Mouse (Mus musculus) midbrain, postnatal 0 days (tissue): Measurements from ENCODE around the gene Tpst1. TPM values are rescaled to one million over a fixed set of nuclear protein-coding genes. Genes with fewer than 3 reads are reported as not detected.

ENCODE experiments used
- ATAC-seq: fragments of 200-750 bp; cut with Nextera tagmentation; 2 replicates; pipeline ENCODE4 v1.8.0; 2017; ENCODE audit warnings: moderate number of reproducible peaks, mild to moderate bottlenecking, moderate TSS enrichment, moderate library complexity; ENCODE audit not compliant: low FRiP score
- DNase-seq: peaks from one replicate; pipeline ENCODE4 v3.0.0-alpha.2; 2015; ENCODE audit warnings: low spot score
- H3K27ac ChIP-seq: fragments of 300-500 bp; sonication (generic); 2 replicates; pipeline ENCODE4 v1.5.1; 2014; ENCODE audit warnings: low read depth, mild to moderate bottlenecking, low read length, mixed read lengths
- H3K27me3 ChIP-seq: fragments of 300-500 bp; sonication (generic); 2 replicates; pipeline ENCODE4 v1.6.1; 2014; ENCODE audit warnings: low read length, control low read depth, mixed read lengths; ENCODE audit not compliant: insufficient read depth
- H3K36me3 ChIP-seq: fragments of 300-500 bp; sonication (generic); 2 replicates; pipeline ENCODE4 v1.6.1; 2014; ENCODE audit warnings: low read length, control low read depth, mixed read lengths; ENCODE audit not compliant: insufficient read depth
- H3K4me1 ChIP-seq: fragments of 300-500 bp; sonication (generic); 2 replicates; pipeline ENCODE4 v1.6.1; 2014; ENCODE audit warnings: mild to moderate bottlenecking, control low read depth, antibody characterized with exemption, low read length, mixed read lengths; ENCODE audit not compliant: insufficient read depth
- H3K4me2 ChIP-seq: fragments of 300-500 bp; sonication (generic); 2 replicates; pipeline ENCODE4 v1.6.1; 2014; ENCODE audit warnings: low read depth, mild to moderate bottlenecking, low read length, mixed read lengths; ENCODE audit not compliant: poor library complexity, severe bottlenecking
- H3K4me3 ChIP-seq: fragments of 300-500 bp; sonication (generic); 2 replicates; pipeline ENCODE4 v1.5.1; 2014; ENCODE audit warnings: low read depth, mild to moderate bottlenecking, low read length, moderate library complexity
- H3K9ac ChIP-seq: fragments of 300-500 bp; sonication (generic); replicated peaks from 2 replicates; pipeline ENCODE4 v1.6.1; 2014; ENCODE audit warnings: mild to moderate bottlenecking, low read length, moderate library complexity, mixed read lengths; ENCODE audit not compliant: poor library complexity, severe bottlenecking
- H3K9me3 ChIP-seq: fragments of 300-500 bp; sonication (generic); 2 replicates; pipeline ENCODE4 v1.6.1; 2016; ENCODE audit warnings: low read length, control low read depth
- CTCF ChIP-seq: IDR thresholded peaks from 2 replicates; pipeline ENCODE4 v1.5.1; 2016; ENCODE audit warnings: antibody characterized with exemption, mild to moderate bottlenecking
- WGBS: fragments of 180-500 bp; shearing (Covaris S2); extraction: QIAGEN DNeasy Blood & Tissue Kit; methylation state at CpG from one replicate; pipeline ENCODE4 v1.1.7; 2014; 5-methylcytosine and 5-hydroxymethylcytosine counted together
- polyA plus RNA-seq: library from polyadenylated mRNA; unstranded; fragments of >200 nt; fragmentation: Nextera tagmentation; extraction: Ambion mirVana; gene quantifications from 2 replicates; pipeline ENCODE4 v1.2.1, GENCODE M21; 2015
- total RNA-seq: library from RNA; depleted of rRNA; stranded (reverse); fragments of >200 nt; gene quantifications from 2 replicates; pipeline ENCODE4 v1.2.3, GENCODE M21; 2014

Tpst1 gene
- total and polyA plus RNA-seq, 2 experiments from 2014 or later = 46.5 to 50.0 TPM

DNA sequence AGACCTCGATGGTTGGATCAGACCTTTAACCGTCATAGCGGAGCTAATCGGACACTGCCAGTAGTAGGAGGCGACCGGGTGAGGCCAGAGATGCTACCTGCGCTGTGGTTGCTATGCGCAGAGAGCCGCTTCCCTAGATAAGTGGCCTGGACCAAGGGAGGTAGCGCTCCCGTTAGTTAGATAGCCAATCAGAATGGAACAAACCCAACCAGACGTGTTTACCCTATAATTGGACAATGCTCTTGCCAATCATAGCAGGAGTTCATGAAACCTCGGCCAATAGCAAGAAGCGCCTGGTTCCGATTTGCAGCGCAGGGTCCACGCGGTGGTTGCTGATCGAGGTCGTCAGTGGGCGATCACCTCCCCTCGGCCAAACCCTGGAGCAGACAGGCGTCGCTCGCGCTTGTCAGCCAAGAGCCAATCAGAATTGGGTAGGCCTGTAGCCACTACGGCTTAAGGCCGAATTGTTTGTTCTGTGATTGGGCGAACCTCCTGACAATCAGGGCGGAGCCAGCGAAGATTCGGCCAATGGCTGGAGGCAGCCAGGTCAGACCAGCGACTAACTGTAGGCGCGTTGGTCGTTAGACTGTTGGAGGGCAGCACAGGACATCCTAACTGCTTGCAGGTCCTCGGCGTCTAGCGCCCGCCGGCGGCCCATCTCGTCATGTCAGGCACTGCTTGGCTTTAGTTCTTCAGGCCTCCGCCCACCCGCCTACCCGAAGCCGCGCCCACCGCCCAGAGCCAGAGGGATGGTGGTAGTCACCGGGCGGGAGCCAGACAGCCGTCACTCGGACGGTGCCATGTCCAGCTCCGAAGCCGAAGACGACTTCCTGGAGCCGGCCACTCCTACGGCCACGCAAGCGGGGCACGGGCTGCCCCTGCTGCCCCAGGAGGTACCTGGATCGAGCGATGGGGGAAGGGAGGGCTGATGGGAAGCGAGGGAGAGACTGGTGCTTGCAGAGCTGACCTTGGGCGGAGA is 71.5 kb downstream of the Tpst1 start, which contains the start of gene Kctd7:
Gene Kctd7 (plus strand): TSS at position 528 of the 979 bp plus-strand sequence.
- peak within 1 kb of the TSS; percentile 74 for H3K4me3 ChIP-seq
- no peaks in the 10 kb centered on the region for H3K36me3 ChIP-seq
- under 1% methylated on average over 66 of the region's 66 CpGs for WGBS
- peak; percentile 67 for TF ChIP-seq CTCF
- H3K9ac ChIP-seq = peak within 1 kb of the TSS; percentile 83
- H3K27ac ChIP-seq = peak within 1 kb of the TSS; percentile 90
- no peaks in the 10 kb centered on the region for H3K27me3 ChIP-seq
- DNase-seq (peak; percentile 100), ATAC-seq (peak; percentile 96)
- H3K4me1 ChIP-seq = no peaks in the 10 kb centered on the region; the same call in 1 of the 2 replicates
- peak within 1 kb of the TSS; percentile 71 for H3K4me2 ChIP-seq
- no peaks in the 10 kb centered on the region for H3K9me3 ChIP-seq

DNA sequence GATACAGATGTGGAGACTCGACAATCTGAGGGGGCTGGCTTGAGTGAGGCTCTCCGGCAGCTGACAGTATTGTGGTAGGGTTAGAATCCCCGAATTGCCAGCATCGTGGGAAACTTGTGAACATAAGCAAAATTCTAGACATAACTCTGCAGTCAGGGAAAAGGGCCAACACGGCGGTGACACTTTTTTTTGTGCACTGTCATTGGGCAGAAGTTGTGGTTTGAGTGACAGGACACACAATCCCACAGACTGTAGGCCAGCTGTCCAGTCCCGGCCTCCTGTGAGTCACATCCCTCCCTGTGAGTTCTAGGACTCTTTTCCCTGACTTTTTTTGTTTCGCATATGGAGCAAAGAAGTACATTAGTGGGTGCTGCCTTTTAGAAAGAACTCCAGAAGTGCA is 72.8 kb downstream of the Tpst1 start:
- Histone ChIP-seq H3K27ac (no peak overlapping the region), H3K36me3 (peaks cover 8% of the 10 kb centered on the region; the same call in 1 of the 2 replicates), H3K4me3 (peak overlapping the region; percentile 74), H3K9ac (peak overlapping the region; percentile 83), H3K4me2 (peak overlapping the region; percentile 71), H3K9me3 (no peaks in the 10 kb centered on the region), H3K4me1 (no peaks in the 10 kb centered on the region; the same call in 1 of the 2 replicates), H3K27me3 (no peaks in the 10 kb centered on the region)
- WGBS = 84% methylated on average over 8 of the region's 8 CpGs
- TF ChIP-seq CTCF = no peak
- ATAC-seq (no peak), DNase-seq (no peak)

DNA sequence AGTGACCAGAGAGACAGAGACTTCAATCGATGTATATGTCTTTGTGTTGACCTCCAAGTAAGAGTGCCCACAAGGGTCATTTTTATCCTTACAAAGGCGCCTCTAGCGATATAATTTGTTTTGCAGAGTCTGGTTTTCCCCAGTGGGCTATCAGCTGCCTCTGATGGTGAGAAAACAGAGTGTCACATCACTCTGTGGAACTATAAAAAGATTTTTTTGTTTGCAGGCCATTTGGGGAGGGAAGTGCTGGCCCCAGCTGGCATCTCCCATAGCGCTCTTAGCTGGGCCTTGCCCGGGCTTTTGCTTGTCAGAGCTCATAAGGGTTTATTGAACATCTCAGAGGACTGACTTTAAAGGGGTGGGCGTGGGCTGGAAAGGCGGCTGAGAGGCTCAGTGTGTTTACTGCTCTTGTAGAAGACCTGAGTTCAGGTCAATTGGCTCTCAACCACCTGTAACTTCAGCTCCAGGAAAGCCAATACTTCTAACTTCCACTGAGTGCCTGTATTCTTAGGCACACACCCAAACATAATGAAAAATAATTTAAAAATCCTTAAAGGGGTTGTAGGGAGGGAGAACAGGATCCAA is 76.7 kb downstream of the Tpst1 start:
- Histone ChIP-seq H3K9me3 (no peaks in the 10 kb centered on the region), H3K4me1 (no peaks in the 10 kb centered on the region; the same call in 1 of the 2 replicates), H3K27ac (no peak overlapping the region), H3K4me3 (no peak overlapping the region), H3K27me3 (no peaks in the 10 kb centered on the region), H3K9ac (no peak overlapping the region), H3K36me3 (peaks cover 28% of the 10 kb centered on the region), H3K4me2 (no peak overlapping the region)
- 85% methylated on average over 7 of the region's 7 CpGs for WGBS
- TF ChIP-seq CTCF = no peak
- DNase-seq = no peak
- ATAC-seq = no peak

DNA sequence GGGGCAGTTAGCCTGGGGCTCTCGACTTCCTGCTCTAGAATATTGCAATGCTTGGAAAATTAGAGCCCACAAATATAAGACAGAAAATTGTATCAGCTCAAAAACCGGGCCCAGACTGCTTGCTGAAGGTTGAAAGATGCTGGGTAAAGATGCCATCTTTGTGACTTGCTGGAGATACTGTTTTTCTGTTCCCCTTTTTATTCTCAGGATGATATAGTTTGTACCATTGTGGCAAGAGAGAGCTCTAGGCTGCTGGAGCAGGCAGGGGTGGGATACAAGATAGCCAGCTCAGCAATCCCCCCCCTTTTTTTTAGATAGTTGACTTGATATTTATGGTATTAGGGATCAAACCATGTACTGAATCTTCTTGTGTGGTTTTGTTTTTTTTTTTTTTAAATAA is 81.2 kb downstream of the Tpst1 start:
- no peaks in the 10 kb centered on the region for H3K27me3 ChIP-seq
- TF ChIP-seq CTCF = no peak
- DNase-seq = no peak
- H3K9me3 ChIP-seq = no peaks in the 10 kb centered on the region
- 91% methylated on average over 2 of the region's 2 CpGs for WGBS
- no peak overlapping the region for H3K4me2 ChIP-seq
- ATAC-seq = no peak
- H3K36me3 ChIP-seq = peaks cover 28% of the 10 kb centered on the region
- H3K4me3 ChIP-seq = no peak overlapping the region
- H3K27ac ChIP-seq = no peak overlapping the region
- H3K4me1 ChIP-seq = no peaks in the 10 kb centered on the region
- no peak overlapping the region for H3K9ac ChIP-seq

DNA sequence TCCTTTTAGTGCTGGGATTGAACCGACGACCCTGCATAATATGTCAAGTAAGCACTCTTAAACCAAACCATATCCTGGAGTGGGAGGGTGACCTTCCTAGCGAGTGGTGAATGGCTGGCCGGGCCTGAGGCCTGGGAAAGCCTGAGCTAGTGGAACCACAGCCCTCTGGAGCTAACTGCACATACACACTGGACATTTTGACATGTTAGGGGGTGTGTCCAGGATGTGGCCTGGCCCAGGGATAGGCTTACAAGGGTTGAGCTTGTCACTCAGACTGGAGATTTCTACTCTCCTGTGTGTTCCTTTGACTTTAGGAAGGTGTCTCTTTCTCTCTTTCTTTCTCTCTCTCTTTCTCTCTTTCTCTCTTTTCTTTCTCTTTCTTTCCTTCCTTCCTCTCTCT is 85.4 kb downstream of the Tpst1 start:
- H3K27me3 ChIP-seq = no peaks in the 10 kb centered on the region
- no peak overlapping the region for H3K4me2 ChIP-seq
- WGBS = 77% methylated on average over 4 of the region's 4 CpGs
- H3K9ac ChIP-seq = no peak overlapping the region
- no peak overlapping the region for H3K27ac ChIP-seq
- H3K9me3 ChIP-seq = no peaks in the 10 kb centered on the region
- ATAC-seq (no peak), DNase-seq (no peak)
- H3K4me1 ChIP-seq = no peaks in the 10 kb centered on the region
- H3K4me3 ChIP-seq = no peak overlapping the region
- no peaks in the 10 kb centered on the region for H3K36me3 ChIP-seq
- no peak for TF ChIP-seq CTCF

DNA sequence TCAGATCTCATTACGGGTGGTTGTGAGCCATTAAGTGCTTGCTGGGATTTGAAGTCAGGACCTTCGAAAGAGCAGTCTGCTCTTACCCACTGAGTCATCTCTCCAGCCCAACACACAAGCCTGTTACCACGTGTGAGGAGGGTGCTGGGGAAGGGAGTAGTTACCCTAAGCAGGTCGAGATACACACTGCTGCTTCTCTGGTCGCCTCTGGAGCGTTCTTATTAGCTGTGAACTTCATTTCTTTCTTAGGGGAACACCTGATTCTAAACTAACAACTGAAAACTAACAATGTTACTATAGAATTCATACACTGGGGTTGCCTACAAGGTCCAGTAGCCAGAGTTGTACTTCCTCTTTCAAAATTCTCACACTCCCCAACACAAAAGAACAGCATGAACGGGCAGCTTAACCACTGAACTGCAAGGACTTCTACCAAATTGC is 86.7 kb downstream of the Tpst1 start:
- no peaks in the 10 kb centered on the region for H3K9me3 ChIP-seq
- no peak overlapping the region for H3K27ac ChIP-seq
- WGBS = 60% methylated on average over 7 of the region's 7 CpGs
- H3K9ac ChIP-seq = no peak overlapping the region
- no peak for TF ChIP-seq CTCF
- H3K27me3 ChIP-seq = no peaks in the 10 kb centered on the region
- no peak overlapping the region for H3K4me2 ChIP-seq
- H3K36me3 ChIP-seq = no peaks in the 10 kb centered on the region
- H3K4me1 ChIP-seq = no peaks in the 10 kb centered on the region
- H3K4me3 ChIP-seq = no peak overlapping the region
- ATAC-seq (no peak), DNase-seq (no peak)
